Mouse (Mus musculus) left cerebral cortex, adult 11 months (tissue): ENCODE results near the gene Atp1a2.
A peak's percentile ranks its signal among the peaks of the same experiment; 100 is the strongest.

ENCODE experiments used
- DNase-seq: peaks from one replicate; pipeline ENCODE4 v3.0.0; 2022; ENCODE audit warnings: low spot score

The Atp1a2 gene

GRCm38 (mm10) chr1:172304443-172304842 lies 6.6 kb upstream of the Atp1a2 start:
- DNase-seq: no peak

- DNase-seq: no peak
Observed at GRCm38 (mm10) chr1:172302851-172303250, 5.0 kb upstream of the Atp1a2 start.

- no peak for DNase-seq
Observed at GRCm38 (mm10) chr1:172302311-172302710, 4.4 kb upstream of the Atp1a2 start.

GRCm38 (mm10) chr1:172301180-172301579 lies 3.3 kb upstream of the Atp1a2 start:
- DNase-seq: no peak

- DNase-seq: no peak
Observed at GRCm38 (mm10) chr1:172300247-172300646, 2.4 kb upstream of the Atp1a2 start.

- no peak for DNase-seq
Observed at GRCm38 (mm10) chr1:172299528-172299927, 1.7 kb upstream of the Atp1a2 start.

GRCm38 (mm10) chr1:172296816-172297510 lies 901 bp downstream of the Atp1a2 start:
- no peak for DNase-seq

- no peak for DNase-seq
Observed at GRCm38 (mm10) chr1:172295751-172296197, 2.1 kb downstream of the Atp1a2 start.

GRCm38 (mm10) chr1:172293449-172293848 lies 4.4 kb downstream of the Atp1a2 start:
- DNase-seq: no peak

GRCm38 (mm10) chr1:172292880-172293279 lies 5.0 kb downstream of the Atp1a2 start:
- no peak for DNase-seq

- no peak for DNase-seq
Observed at GRCm38 (mm10) chr1:172289617-172289946, 8.3 kb downstream of the Atp1a2 start.

- DNase-seq: no peak
Observed at GRCm38 (mm10) chr1:172288900-172289616, 8.8 kb downstream of the Atp1a2 start.

- DNase-seq: no peak
Observed at GRCm38 (mm10) chr1:172286740-172287139, 11.1 kb downstream of the Atp1a2 start.

GRCm38 (mm10) chr1:172284221-172284620 lies 13.6 kb downstream of the Atp1a2 start:
- DNase-seq: no peak

GRCm38 (mm10) chr1:172283073-172283472 lies 14.8 kb downstream of the Atp1a2 start:
- DNase-seq: no peak

GRCm38 (mm10) chr1:172281522-172282254 lies 16.2 kb downstream of the Atp1a2 start:
- DNase-seq: peak; percentile 53

- no peak for DNase-seq
Observed at GRCm38 (mm10) chr1:172279768-172280509, 17.9 kb downstream of the Atp1a2 start.

GRCm38 (mm10) chr1:172278328-172278727 lies 19.5 kb downstream of the Atp1a2 start:
- DNase-seq: no peak

GRCm38 (mm10) chr1:172277172-172277571 lies 20.7 kb downstream of the Atp1a2 start:
- DNase-seq: no peak

GRCm38 (mm10) chr1:172274547-172274946 lies 23.3 kb downstream of the Atp1a2 start:
- no peak for DNase-seq

GRCm38 (mm10) chr1:172274116-172274515 lies 23.7 kb downstream of the Atp1a2 start:
- no peak for DNase-seq

- no peak for DNase-seq
Observed at GRCm38 (mm10) chr1:172273386-172273785, 24.5 kb downstream of the Atp1a2 start.
